Mouse (Mus musculus): ENCODE measurements around the gene Wwox.
A peak's percentile ranks its signal among the peaks of the same experiment; 100 is the strongest.

- TF ChIP-seq POLR2A (IDR thresholded peaks at IDR 0.05; ENCODE audit: control insufficient read depth, low read depth, low read length) (no peak), CTCF (IDR thresholded peaks at IDR 0.05; ENCODE audit: control insufficient read depth, insufficient read depth, insufficient replicate concordance, low read depth, low read length) (peak; percentile 10; the same call in 1 of the 2 replicates)
These were observed 48.8 kb upstream of the Wwox start for GRCm38 (mm10) chr8:114390465-114391254.
